Mouse (Mus musculus) heart, postnatal 0 days (tissue): ENCODE measurements around the gene Rnf166. TPM values are rescaled to one million over a fixed set of nuclear protein-coding genes. Genes with fewer than 3 reads are reported as not detected.

Source experiments
- ATAC-seq: fragments of 200-750 bp; cut with Nextera tagmentation; 2 replicates; pipeline ENCODE4 v1.8.0; 2017; ENCODE audit warnings: low read depth, moderate number of reproducible peaks, moderate library complexity; ENCODE audit not compliant: insufficient read depth
- DNase-seq: peaks from one replicate; pipeline ENCODE4 v3.0.0-alpha.2; 2016; ENCODE audit warnings: low spot score
- H3K27ac ChIP-seq: fragments of 300-500 bp; sonication (generic); 2 replicates; pipeline ENCODE4 v1.5.1; 2014; ENCODE audit warnings: low read depth, mild to moderate bottlenecking
- H3K27me3 ChIP-seq: fragments of 300-500 bp; sonication (generic); 2 replicates; pipeline ENCODE4 v1.6.1; 2014; ENCODE audit warnings: low read length, mixed read lengths; ENCODE audit not compliant: control insufficient read depth, insufficient read depth
- H3K36me3 ChIP-seq: fragments of 300-500 bp; sonication (generic); replicated peaks from 2 replicates; pipeline ENCODE4 v1.6.1; 2014; ENCODE audit warnings: low read length, mixed read lengths; ENCODE audit not compliant: control insufficient read depth, insufficient read depth
- H3K4me1 ChIP-seq: fragments of 300-500 bp; sonication (generic); 2 replicates; pipeline ENCODE4 v1.6.1; 2014; ENCODE audit warnings: antibody characterized with exemption; ENCODE audit not compliant: control insufficient read depth, insufficient read depth
- H3K4me2 ChIP-seq: fragments of 300-500 bp; sonication (generic); 2 replicates; pipeline ENCODE4 v1.6.1; 2014; ENCODE audit warnings: low read depth, mild to moderate bottlenecking, low read length, moderate library complexity
- H3K4me3 ChIP-seq: fragments of 300-500 bp; sonication (generic); 2 replicates; pipeline ENCODE4 v1.5.1; 2014; ENCODE audit warnings: low read depth, low read length
- H3K9ac ChIP-seq: fragments of 300-500 bp; sonication (generic); replicated peaks from 2 replicates; pipeline ENCODE4 v1.6.1; 2014; ENCODE audit warnings: low read depth, low read length, mixed read lengths
- H3K9me3 ChIP-seq: fragments of 300-500 bp; sonication (generic); replicated peaks from 2 replicates; pipeline ENCODE4 v1.6.1; 2016; ENCODE audit warnings: low read length; ENCODE audit not compliant: control insufficient read depth
- CTCF ChIP-seq: IDR thresholded peaks from 2 replicates; pipeline ENCODE4 v1.5.1; 2016; ENCODE audit warnings: antibody characterized with exemption, control low read depth, low read depth
- EP300 ChIP-seq: IDR thresholded peaks from 2 replicates; pipeline ENCODE4 v1.6.1; 2016; ENCODE audit warnings: antibody characterized with exemption, low read depth
- WGBS: fragments of 180-500 bp; shearing (Covaris S2); extraction: QIAGEN DNeasy Blood & Tissue Kit; methylation state at CpG from one replicate; pipeline ENCODE4 v1.1.7; 2014; 5-methylcytosine and 5-hydroxymethylcytosine counted together
- polyA plus RNA-seq: library from polyadenylated mRNA; unstranded; fragments of >200 nt; fragmentation: Nextera tagmentation; extraction: Ambion mirVana; gene quantifications from 2 replicates; pipeline ENCODE4 v1.2.1, GENCODE M21; 2015
- total RNA-seq: library from RNA; depleted of rRNA; stranded (reverse); fragments of >200 nt; gene quantifications from 2 replicates; pipeline ENCODE4 v1.2.3, GENCODE M21; 2014; ENCODE audit warnings: low replicate concordance

The Rnf166 gene
- total and polyA plus RNA-seq, 2 experiments from 2014 or later = 39.4 to 42.7 TPM

DNA sequence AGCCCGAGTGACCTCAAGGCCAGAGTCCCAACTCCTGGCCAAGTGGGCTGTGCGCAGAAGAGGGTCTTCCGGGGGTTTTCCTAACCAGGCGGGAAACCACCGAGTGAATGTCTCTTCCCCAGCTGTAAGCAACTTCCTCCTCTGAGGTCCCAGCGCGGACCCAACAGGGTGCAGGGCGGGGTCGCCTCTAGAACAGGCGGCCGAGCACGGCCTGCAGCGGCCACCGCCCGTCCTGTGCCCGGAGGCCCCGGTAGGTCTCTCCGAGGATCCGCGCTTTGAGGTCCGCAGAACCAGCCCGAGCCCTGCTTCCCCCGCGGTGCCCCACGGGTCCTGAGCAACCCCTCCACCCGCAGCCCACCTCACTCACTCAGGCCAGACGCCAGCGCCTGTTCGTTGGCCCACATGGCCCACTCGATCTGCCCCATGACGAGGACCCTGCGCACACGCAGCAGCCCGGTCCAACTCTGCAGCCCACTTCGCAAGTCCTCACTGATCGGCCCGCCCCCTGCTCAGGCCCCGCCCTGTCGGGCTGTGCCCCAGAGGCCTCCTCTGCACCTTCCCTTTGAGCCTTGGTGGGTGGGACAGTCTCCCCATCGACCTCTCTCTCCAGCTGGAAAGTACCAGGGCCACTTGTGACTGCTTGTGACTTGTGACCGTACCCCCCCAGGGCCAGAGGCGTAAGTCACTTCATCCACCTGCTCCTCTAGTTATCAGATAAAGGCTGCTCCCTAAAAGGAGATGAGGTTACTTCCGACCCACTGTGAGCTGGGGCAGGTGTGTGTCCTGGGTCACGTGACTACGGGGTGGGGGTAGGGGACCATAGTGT, 43.2 kb downstream of the Rnf166 start, which contains the start of gene Cyba:
Gene Cyba, minus strand, starts transcription at position 488 of the 826 bp plus-strand sequence.
- H3K36me3 ChIP-seq = no peaks in the 10 kb centered on the region
- 4% methylated on average over 41 of the region's 45 CpGs for WGBS
- H3K4me2 ChIP-seq = peak within 1 kb of the TSS; percentile 85
- no peaks in the 10 kb centered on the region for H3K9me3 ChIP-seq
- peaks cover 7% of the 10 kb centered on the region; the same call in 1 of the 2 replicates for H3K4me1 ChIP-seq
- DNase-seq = peak; percentile 44
- ATAC-seq = peak; percentile 85
- peak within 1 kb of the TSS; percentile 60 for H3K4me3 ChIP-seq
- no peak for TF ChIP-seq CTCF
- TF ChIP-seq EP300 = no peak
- H3K27me3 ChIP-seq = no peaks in the 10 kb centered on the region
- H3K27ac ChIP-seq = peak within 1 kb of the TSS; percentile 65
- H3K9ac ChIP-seq = peak within 1 kb of the TSS; percentile 64

GRCm38 (mm10) chr8:122431694-122432442, 44.0 kb downstream of the Rnf166 start:
- DNase-seq (no peak), ATAC-seq (no peak; the same call in none of the 2 replicates)
- Histone ChIP-seq H3K4me3 (peak overlapping the region; percentile 60), H3K27ac (peak overlapping the region; percentile 65), H3K4me2 (peak overlapping the region; percentile 85), H3K4me1 (peaks cover 7% of the 10 kb centered on the region; the same call in 1 of the 2 replicates), H3K9me3 (no peaks in the 10 kb centered on the region), H3K9ac (peak overlapping the region; percentile 64), H3K27me3 (no peaks in the 10 kb centered on the region), H3K36me3 (peaks cover 4% of the 10 kb centered on the region; the same call in 1 of the 2 replicates)
- TF ChIP-seq EP300 (no peak), CTCF (no peak)
- WGBS = 27% methylated on average over 18 of the region's 18 CpGs

DNA sequence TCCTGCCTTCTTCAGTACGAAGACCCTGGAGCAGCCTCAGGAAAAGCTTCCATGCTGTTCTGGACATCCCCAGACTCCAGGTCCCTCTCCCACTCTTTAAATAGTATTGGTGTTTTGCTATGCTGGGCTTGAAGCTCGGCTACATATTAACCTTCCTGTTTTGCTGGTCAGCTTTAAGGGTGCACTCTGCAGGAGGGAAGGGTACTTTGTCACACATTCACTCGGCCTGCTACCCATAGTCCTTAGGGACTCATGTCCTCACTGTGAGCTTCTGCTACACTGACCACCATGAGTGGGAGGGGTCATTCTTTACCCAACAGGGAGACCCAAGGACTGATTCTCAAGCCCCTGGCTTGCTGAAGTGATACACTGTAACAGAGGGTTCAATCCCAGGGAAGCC, 45.2 kb downstream of the Rnf166 start:
- TF ChIP-seq CTCF (no peak), EP300 (no peak)
- ATAC-seq = no peak
- 83% methylated on average over 3 of the region's 3 CpGs for WGBS
- Histone ChIP-seq H3K4me2 (no peak overlapping the region), H3K27ac (no peak overlapping the region), H3K9me3 (no peaks in the 10 kb centered on the region), H3K4me3 (no peak overlapping the region), H3K4me1 (peaks cover 7% of the 10 kb centered on the region; the same call in 1 of the 2 replicates), H3K9ac (no peak overlapping the region), H3K36me3 (peaks cover 16% of the 10 kb centered on the region; the same call in 1 of the 2 replicates), H3K27me3 (no peaks in the 10 kb centered on the region)
- DNase-seq = no peak

GRCm38 (mm10) chr8:122430058-122430636, 45.7 kb downstream of the Rnf166 start:
- Histone ChIP-seq H3K4me2 (no peak overlapping the region), H3K4me3 (no peak overlapping the region), H3K4me1 (peaks cover 7% of the 10 kb centered on the region; the same call in 1 of the 2 replicates), H3K27me3 (no peaks in the 10 kb centered on the region), H3K36me3 (peaks cover 19% of the 10 kb centered on the region; the same call in 1 of the 2 replicates), H3K9ac (no peak overlapping the region), H3K9me3 (no peaks in the 10 kb centered on the region), H3K27ac (no peak overlapping the region)
- 76% methylated on average over 10 of the region's 10 CpGs for WGBS
- no peak for TF ChIP-seq EP300
- no peak for TF ChIP-seq CTCF
- ATAC-seq (no peak), DNase-seq (no peak)

GRCm38 (mm10) chr8:122428163-122428562, 47.7 kb downstream of the Rnf166 start:
- no peaks in the 10 kb centered on the region for H3K27me3 ChIP-seq
- H3K9ac ChIP-seq = no peak overlapping the region
- H3K4me3 ChIP-seq = no peak overlapping the region
- no peak for ATAC-seq
- H3K4me2 ChIP-seq = no peak overlapping the region
- TF ChIP-seq CTCF (no peak), EP300 (no peak)
- peaks cover 19% of the 10 kb centered on the region; the same call in 1 of the 2 replicates for H3K36me3 ChIP-seq
- WGBS = 88% methylated on average over 9 of the region's 9 CpGs
- no peaks in the 10 kb centered on the region for H3K9me3 ChIP-seq
- H3K27ac ChIP-seq = no peak overlapping the region
- no peak for DNase-seq
- peaks cover 13% of the 10 kb centered on the region; the same call in 1 of the 2 replicates for H3K4me1 ChIP-seq
